Mouse (Mus musculus) midbrain, postnatal 0 days (tissue): ENCODE results near the gene Calml4. TPM values are rescaled to one million over a fixed set of nuclear protein-coding genes. Genes with fewer than 3 reads are reported as not detected.

Source experiments
- ATAC-seq: fragments of 200-750 bp; cut with Nextera tagmentation; 2 replicates; pipeline ENCODE4 v1.8.0; 2017; ENCODE audit warnings: moderate number of reproducible peaks, mild to moderate bottlenecking, moderate TSS enrichment, moderate library complexity; ENCODE audit not compliant: low FRiP score
- DNase-seq: peaks from one replicate; pipeline ENCODE4 v3.0.0-alpha.2; 2015; ENCODE audit warnings: low spot score
- H3K27ac ChIP-seq: fragments of 300-500 bp; sonication (generic); 2 replicates; pipeline ENCODE4 v1.5.1; 2014; ENCODE audit warnings: low read depth, mild to moderate bottlenecking, low read length, mixed read lengths
- H3K27me3 ChIP-seq: fragments of 300-500 bp; sonication (generic); 2 replicates; pipeline ENCODE4 v1.6.1; 2014; ENCODE audit warnings: low read length, control low read depth, mixed read lengths; ENCODE audit not compliant: insufficient read depth
- H3K36me3 ChIP-seq: fragments of 300-500 bp; sonication (generic); 2 replicates; pipeline ENCODE4 v1.6.1; 2014; ENCODE audit warnings: low read length, control low read depth, mixed read lengths; ENCODE audit not compliant: insufficient read depth
- H3K4me1 ChIP-seq: fragments of 300-500 bp; sonication (generic); 2 replicates; pipeline ENCODE4 v1.6.1; 2014; ENCODE audit warnings: mild to moderate bottlenecking, control low read depth, antibody characterized with exemption, low read length, mixed read lengths; ENCODE audit not compliant: insufficient read depth
- H3K4me2 ChIP-seq: fragments of 300-500 bp; sonication (generic); 2 replicates; pipeline ENCODE4 v1.6.1; 2014; ENCODE audit warnings: low read depth, mild to moderate bottlenecking, low read length, mixed read lengths; ENCODE audit not compliant: poor library complexity, severe bottlenecking
- H3K4me3 ChIP-seq: fragments of 300-500 bp; sonication (generic); 2 replicates; pipeline ENCODE4 v1.5.1; 2014; ENCODE audit warnings: low read depth, mild to moderate bottlenecking, low read length, moderate library complexity
- H3K9ac ChIP-seq: fragments of 300-500 bp; sonication (generic); replicated peaks from 2 replicates; pipeline ENCODE4 v1.6.1; 2014; ENCODE audit warnings: mild to moderate bottlenecking, low read length, moderate library complexity, mixed read lengths; ENCODE audit not compliant: poor library complexity, severe bottlenecking
- H3K9me3 ChIP-seq: fragments of 300-500 bp; sonication (generic); 2 replicates; pipeline ENCODE4 v1.6.1; 2016; ENCODE audit warnings: low read length, control low read depth
- CTCF ChIP-seq: IDR thresholded peaks from 2 replicates; pipeline ENCODE4 v1.5.1; 2016; ENCODE audit warnings: antibody characterized with exemption, mild to moderate bottlenecking
- WGBS: fragments of 180-500 bp; shearing (Covaris S2); extraction: QIAGEN DNeasy Blood & Tissue Kit; methylation state at CpG from one replicate; pipeline ENCODE4 v1.1.7; 2014; 5-methylcytosine and 5-hydroxymethylcytosine counted together
- polyA plus RNA-seq: library from polyadenylated mRNA; unstranded; fragments of >200 nt; fragmentation: Nextera tagmentation; extraction: Ambion mirVana; gene quantifications from 2 replicates; pipeline ENCODE4 v1.2.1, GENCODE M21; 2015
- total RNA-seq: library from RNA; depleted of rRNA; stranded (reverse); fragments of >200 nt; gene quantifications from 2 replicates; pipeline ENCODE4 v1.2.3, GENCODE M21; 2014

The Calml4 gene
- total and polyA plus RNA-seq, 2 experiments from 2014 or later: 3.2 to 5.1 TPM

DNA sequence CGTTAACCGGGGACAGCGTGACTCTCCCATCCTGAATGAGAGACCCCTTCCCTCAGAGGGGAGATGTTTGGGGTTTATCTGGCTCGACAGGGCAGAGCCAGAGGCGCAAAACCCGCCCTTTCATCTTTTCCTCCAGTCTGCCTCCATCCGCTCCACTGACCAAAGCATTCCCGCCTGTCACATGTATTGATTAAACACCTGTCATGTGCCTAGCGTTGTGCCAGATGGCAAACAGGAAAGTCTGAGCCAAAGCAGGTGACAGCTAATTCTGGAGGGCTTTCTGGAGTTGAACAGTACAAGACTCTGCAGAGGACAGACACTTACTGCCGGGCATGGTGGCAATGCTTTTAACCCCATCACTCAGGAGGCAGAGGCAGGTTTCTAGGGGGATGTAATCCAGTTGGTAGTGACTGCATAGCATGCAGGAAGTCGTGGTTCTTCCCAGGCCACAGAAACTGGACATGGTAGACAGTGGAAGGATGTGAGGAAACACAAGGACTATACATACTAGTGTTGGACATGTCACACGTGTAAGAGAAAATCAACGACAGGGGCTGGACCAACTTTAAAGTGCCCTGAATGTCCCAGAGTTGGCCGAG is 18.6 kb upstream of the Calml4 start:
- peak overlapping the region; percentile 76 for H3K4me3 ChIP-seq
- H3K36me3 ChIP-seq: no peaks in the 10 kb centered on the region
- H3K27ac ChIP-seq: 0 out of 2 replicates have a peak overlapping the region, but pooled peaks have one; percentile 69
- H3K4me1 ChIP-seq: peaks cover 3% of the 10 kb centered on the region; the same call in 1 of the 2 replicates
- DNase-seq: peak; percentile 27
- 16% methylated on average over 14 of the region's 14 CpGs for WGBS
- peak overlapping the region; percentile 87 for H3K9ac ChIP-seq
- TF ChIP-seq CTCF: no peak
- H3K27me3 ChIP-seq: no peaks in the 10 kb centered on the region
- H3K9me3 ChIP-seq: no peaks in the 10 kb centered on the region
- H3K4me2 ChIP-seq: peak overlapping the region; percentile 86
- ATAC-seq: no peak

DNA sequence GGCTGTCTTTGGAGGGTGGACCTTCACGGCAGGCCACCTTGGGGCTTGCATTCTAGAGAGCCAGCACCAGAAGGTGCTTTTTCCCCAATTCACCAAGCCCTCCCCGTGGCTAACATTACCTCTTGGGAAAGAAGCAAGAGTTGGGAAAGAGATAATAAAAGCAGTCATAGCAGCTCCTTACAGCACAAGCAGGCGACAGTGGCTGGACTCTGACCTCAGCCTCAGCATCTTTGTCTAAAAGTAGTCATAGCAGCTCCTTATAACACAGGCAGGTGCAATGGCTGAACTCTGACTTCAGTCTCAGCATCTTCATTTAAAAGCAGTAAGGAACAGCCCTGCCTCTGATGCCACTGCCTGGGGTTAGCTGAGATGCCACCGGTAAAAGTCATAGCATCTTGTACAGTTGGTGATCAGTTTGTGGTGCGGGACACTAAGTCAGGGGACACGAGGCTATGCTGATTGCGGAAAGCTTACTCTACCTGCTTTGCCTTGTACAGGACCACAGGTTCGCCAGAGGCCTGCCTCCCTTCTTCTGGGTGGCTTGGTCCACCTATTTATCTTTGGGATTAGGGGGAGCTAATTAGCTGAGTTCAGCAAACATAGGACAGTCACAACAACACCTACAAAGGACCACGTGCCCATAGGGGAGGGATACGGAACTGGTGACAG is 14.4 kb upstream of the Calml4 start:
- Histone ChIP-seq H3K4me3 (no peak overlapping the region), H3K27ac (no peak overlapping the region), H3K27me3 (no peaks in the 10 kb centered on the region), H3K4me2 (no peak overlapping the region), H3K4me1 (peaks cover 3% of the 10 kb centered on the region; the same call in 1 of the 2 replicates), H3K9ac (no peak overlapping the region), H3K9me3 (no peaks in the 10 kb centered on the region), H3K36me3 (no peaks in the 10 kb centered on the region)
- TF ChIP-seq CTCF: no peak
- DNase-seq (no peak), ATAC-seq (no peak)
- WGBS: 84% methylated on average over 10 of the region's 10 CpGs

DNA sequence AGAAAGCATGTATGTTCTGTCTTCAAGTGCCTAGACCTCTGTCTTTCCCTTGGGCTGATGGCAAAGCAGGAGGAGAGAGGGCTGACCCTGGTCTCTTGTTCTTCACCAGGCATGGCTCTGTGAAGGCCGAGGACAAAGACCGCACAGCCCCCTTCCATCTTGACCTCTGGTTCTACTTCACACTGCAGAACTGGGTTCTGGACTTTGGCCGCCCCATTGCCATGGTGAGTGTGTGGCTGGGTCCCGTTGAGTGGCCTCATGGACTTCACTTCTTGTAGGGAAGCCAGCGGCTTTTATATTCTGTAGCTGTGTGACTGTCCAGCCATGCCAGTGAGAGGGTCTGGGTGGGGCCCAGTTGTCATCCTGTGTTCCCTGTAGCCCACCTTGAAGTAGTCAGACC is 13.4 kb upstream of the Calml4 start:
- Histone ChIP-seq H3K4me2 (no peak overlapping the region), H3K27me3 (no peaks in the 10 kb centered on the region), H3K27ac (no peak overlapping the region), H3K9me3 (no peaks in the 10 kb centered on the region), H3K4me3 (no peak overlapping the region), H3K9ac (no peak overlapping the region), H3K4me1 (no peaks in the 10 kb centered on the region; the same call in 1 of the 2 replicates), H3K36me3 (no peaks in the 10 kb centered on the region)
- ATAC-seq: no peak
- no peak for DNase-seq
- no peak for TF ChIP-seq CTCF
- 95% methylated on average over 5 of the region's 5 CpGs for WGBS

DNA sequence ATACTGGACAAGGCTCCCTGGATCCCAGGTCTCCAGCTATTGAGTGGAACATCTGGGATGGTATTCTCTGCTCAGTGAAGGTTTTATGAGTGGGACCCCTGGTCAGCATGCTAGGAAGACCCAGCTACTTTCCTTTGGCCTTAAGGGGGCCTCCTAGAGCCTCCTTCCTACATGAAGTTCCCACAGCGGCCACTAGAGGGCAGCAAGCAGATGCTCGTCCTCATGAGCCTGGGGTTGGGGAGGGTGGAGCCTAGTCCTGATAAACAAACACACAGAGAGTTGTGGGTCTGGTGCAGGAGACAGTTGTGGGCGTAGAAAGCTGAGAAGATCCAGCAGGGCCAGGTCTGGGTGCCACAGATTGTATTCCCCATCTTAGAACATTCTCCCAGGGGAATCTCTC is 10.2 kb upstream of the Calml4 start:
- 2% methylated on average over 3 of the region's 3 CpGs for WGBS
- peak; percentile 27; the same call in 1 of the 2 replicates for ATAC-seq
- Histone ChIP-seq H3K9ac (no peak overlapping the region), H3K4me2 (no peak overlapping the region), H3K9me3 (no peaks in the 10 kb centered on the region), H3K4me3 (no peak overlapping the region), H3K27me3 (no peaks in the 10 kb centered on the region), H3K36me3 (no peaks in the 10 kb centered on the region), H3K4me1 (no peaks in the 10 kb centered on the region), H3K27ac (no peak overlapping the region)
- TF ChIP-seq CTCF: peak; percentile 99
- DNase-seq: peak; percentile 89

DNA sequence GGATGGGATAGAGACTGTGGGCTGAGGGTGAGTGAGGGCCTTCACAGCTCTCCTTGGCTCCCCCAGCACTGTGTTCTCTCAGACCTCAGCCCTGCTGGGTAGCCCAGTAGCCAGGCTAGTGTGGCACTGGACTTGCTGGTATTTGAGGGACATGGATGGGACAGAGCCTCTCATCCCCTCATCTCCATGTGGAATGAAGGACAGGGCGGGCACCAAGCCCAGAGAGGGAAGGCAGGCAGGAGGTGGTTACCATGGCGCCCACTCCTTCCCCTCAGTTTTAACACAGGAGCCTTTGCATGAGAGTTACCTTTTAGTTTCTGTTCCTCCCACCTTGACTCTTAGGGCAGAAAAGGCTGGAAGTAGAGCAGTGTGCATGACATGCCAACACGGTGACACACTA is 9.2 kb upstream of the Calml4 start:
- Histone ChIP-seq H3K27ac (no peak overlapping the region), H3K9me3 (no peaks in the 10 kb centered on the region), H3K4me3 (no peak overlapping the region), H3K4me2 (no peak overlapping the region), H3K9ac (no peak overlapping the region), H3K4me1 (no peaks in the 10 kb centered on the region), H3K27me3 (no peaks in the 10 kb centered on the region), H3K36me3 (no peaks in the 10 kb centered on the region)
- WGBS: 80% methylated on average over 3 of the region's 3 CpGs
- no peak for ATAC-seq
- no peak for TF ChIP-seq CTCF
- DNase-seq: no peak

DNA sequence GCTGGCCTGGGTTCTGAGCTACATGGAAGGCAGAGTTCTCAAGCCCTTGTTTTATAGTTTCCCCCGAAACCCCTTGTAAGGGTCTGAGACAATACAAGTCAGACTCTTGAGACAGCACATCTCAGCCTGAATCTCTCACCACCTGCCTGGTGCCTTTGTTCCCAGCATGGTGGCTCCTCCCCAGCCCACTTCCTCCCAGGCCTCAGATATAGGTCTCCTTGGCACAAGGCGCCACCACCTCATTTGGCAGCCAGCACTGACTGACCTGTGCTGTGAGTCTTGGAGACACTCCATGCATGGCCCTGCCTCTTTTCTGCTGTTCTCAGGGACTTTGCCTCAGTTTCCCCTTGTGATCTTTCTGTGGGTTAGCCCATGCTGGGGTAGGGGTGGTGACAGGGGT is 6.3 kb upstream of the Calml4 start:
- WGBS: 63% methylated on average over 2 of the region's 2 CpGs
- Histone ChIP-seq H3K4me1 (no peaks in the 10 kb centered on the region), H3K27me3 (no peaks in the 10 kb centered on the region), H3K9me3 (no peaks in the 10 kb centered on the region), H3K9ac (no peak overlapping the region), H3K4me2 (no peak overlapping the region), H3K27ac (no peak overlapping the region), H3K4me3 (no peak overlapping the region), H3K36me3 (no peaks in the 10 kb centered on the region)
- DNase-seq: no peak
- no peak for ATAC-seq
- no peak for TF ChIP-seq CTCF
